Comparison of ENCODE assay signal across 10 mouse cellular contexts in the genomic region with DNA sequence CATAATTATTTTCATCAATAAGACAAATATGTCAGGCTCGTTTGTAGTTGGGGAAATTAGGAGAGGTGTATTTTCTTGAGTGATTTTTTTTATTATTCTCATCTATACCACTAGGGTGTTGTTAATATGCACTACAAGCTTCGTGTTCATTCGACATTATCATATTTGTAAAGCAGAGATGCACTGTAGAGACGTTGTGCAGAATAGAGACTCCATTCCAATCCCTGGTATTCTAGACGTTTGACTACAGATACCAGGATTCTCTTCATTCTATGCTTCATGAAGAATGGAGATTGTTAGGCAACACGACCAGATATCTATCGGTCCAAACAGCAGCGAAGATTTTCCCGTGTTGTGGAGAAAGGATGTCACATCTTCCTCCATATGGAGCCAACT.
A peak's percentile ranks its signal among the peaks of the same experiment; 100 is the strongest.
DNase-seq lines count a peak whose midpoint lies in the region; ATAC-seq lines count a peak whose summit lies in the region.
"Had no signal": no experiment of that assay in that cellular context is flagged by ENCODE, and none has a peak within 500 bp of the region (broad histone marks: within the 10 kb centered on the region; RNA-seq: fewer than 3 reads in every experiment).

No protein-coding gene starts in this region.

- no peak for DNase-seq in forebrain, embryonic 11.5 days (ENCODE audit: low spot score)
- DNase-seq in forebrain, embryonic 10.5 days (ENCODE audit: extremely low spot score, low spot score), result no peak
- no peak for DNase-seq in urinary bladder, postnatal 14 days (ENCODE audit: low spot score)
- DNase-seq in cerebellum, postnatal 10 days, result no peak
- DNase-seq: thymus, postnatal 25 days had no signal

- no peaks in the 10 kb centered on the region for H3K9me3 ChIP-seq in forebrain, embryonic 11.5 days (ENCODE audit: control insufficient read depth, low read length)
- H3K9me3 ChIP-seq in forebrain, embryonic 10.5 days, result no peaks in the 10 kb centered on the region
- no peaks in the 10 kb centered on the region for H3K9me3 ChIP-seq in embryonic facial prominence, embryonic 13.5 days
- no peaks in the 10 kb centered on the region for H3K9me3 ChIP-seq in hindbrain, embryonic 12.5 days (replicated peaks)
- H3K9me3 ChIP-seq in midbrain, embryonic 12.5 days, result no peaks in the 10 kb centered on the region
- H3K9me3 ChIP-seq: lung, embryonic 15.5 days had no signal

- no peaks in the 10 kb centered on the region for H3K27me3 ChIP-seq in forebrain, embryonic 11.5 days (ENCODE audit: control insufficient read depth, insufficient read depth, low read length)
- no peaks in the 10 kb centered on the region for H3K27me3 ChIP-seq in forebrain, embryonic 10.5 days (ENCODE audit: poor library complexity, severe bottlenecking)
- H3K27me3 ChIP-seq in embryonic facial prominence, embryonic 13.5 days, result no peaks in the 10 kb centered on the region
- H3K27me3 ChIP-seq in hindbrain, embryonic 12.5 days, result no peaks in the 10 kb centered on the region
- H3K27me3 ChIP-seq in midbrain, embryonic 12.5 days, result no peaks in the 10 kb centered on the region
- H3K27me3 ChIP-seq: lung, embryonic 15.5 days had no signal

- H3K4me2 ChIP-seq in forebrain, embryonic 11.5 days (ENCODE audit: low read depth, low read length, severe bottlenecking), result no peak overlapping the region
- H3K4me2 ChIP-seq in embryonic facial prominence, embryonic 13.5 days, result peak overlapping the region; percentile 52; the same call in 1 of the 2 replicates
- no peak overlapping the region; the same call in 1 of the 2 replicates for H3K4me2 ChIP-seq in hindbrain, embryonic 12.5 days (replicated peaks)
- H3K4me2 ChIP-seq in midbrain, embryonic 12.5 days (replicated peaks), result peak overlapping the region; percentile 53; the same call in 1 of the 2 replicates

- H3K9ac ChIP-seq in forebrain, embryonic 11.5 days (ENCODE audit: low read length), result no peak overlapping the region
- no peak overlapping the region for H3K9ac ChIP-seq in embryonic facial prominence, embryonic 13.5 days
- H3K9ac ChIP-seq in hindbrain, embryonic 12.5 days, result no peak overlapping the region
- H3K9ac ChIP-seq in midbrain, embryonic 12.5 days (replicated peaks), result no peak overlapping the region
- H3K9ac ChIP-seq: lung, embryonic 15.5 days had no signal

- WGBS in forebrain, embryonic 11.5 days, result 30% methylated on average over 9 of the region's 9 CpGs
- 32% methylated on average over 9 of the region's 9 CpGs for WGBS in forebrain, embryonic 10.5 days
- WGBS in embryonic facial prominence, embryonic 13.5 days, result 27% methylated on average over 9 of the region's 9 CpGs
- 30% methylated on average over 9 of the region's 9 CpGs for WGBS in hindbrain, embryonic 12.5 days
- 31% methylated on average over 9 of the region's 9 CpGs for WGBS in midbrain, embryonic 12.5 days

- no peaks in the 10 kb centered on the region for H3K4me1 ChIP-seq in forebrain, embryonic 11.5 days (replicated peaks; ENCODE audit: control insufficient read depth, insufficient read depth, low read length)
- peaks cover 8% of the 10 kb centered on the region for H3K4me1 ChIP-seq in forebrain, embryonic 10.5 days
- peaks cover 4% of the 10 kb centered on the region; the same call in 1 of the 2 replicates for H3K4me1 ChIP-seq in embryonic facial prominence, embryonic 13.5 days
- peaks cover 7% of the 10 kb centered on the region; the same call in 1 of the 2 replicates for H3K4me1 ChIP-seq in hindbrain, embryonic 12.5 days
- H3K4me1 ChIP-seq in midbrain, embryonic 12.5 days, result peaks cover 7% of the 10 kb centered on the region; the same call in 1 of the 2 replicates
- H3K4me1 ChIP-seq: lung, embryonic 15.5 days had no signal

- no peak overlapping the region for H3K27ac ChIP-seq in forebrain, embryonic 11.5 days (ENCODE audit: low read depth, low read length)
- H3K27ac ChIP-seq in forebrain, embryonic 10.5 days, result no peak overlapping the region
- H3K27ac ChIP-seq in embryonic facial prominence, embryonic 13.5 days, result no peak overlapping the region
- no peak overlapping the region for H3K27ac ChIP-seq in hindbrain, embryonic 12.5 days
- H3K27ac ChIP-seq in midbrain, embryonic 12.5 days (replicated peaks), result no peak overlapping the region
- H3K27ac ChIP-seq: lung, embryonic 15.5 days had no signal

- no peaks in the 10 kb centered on the region for H3K36me3 ChIP-seq in forebrain, embryonic 11.5 days (ENCODE audit: control insufficient read depth, insufficient read depth, low read length)
- no peaks in the 10 kb centered on the region for H3K36me3 ChIP-seq in forebrain, embryonic 10.5 days (replicated peaks)
- H3K36me3 ChIP-seq in embryonic facial prominence, embryonic 13.5 days, result no peaks in the 10 kb centered on the region
- H3K36me3 ChIP-seq in hindbrain, embryonic 12.5 days, result no peaks in the 10 kb centered on the region
- H3K36me3 ChIP-seq in midbrain, embryonic 12.5 days, result no peaks in the 10 kb centered on the region
- H3K36me3 ChIP-seq: lung, embryonic 15.5 days had no signal

- peak; percentile 24; the same call in 1 of the 2 replicates for ATAC-seq in forebrain, embryonic 11.5 days (replicated peaks; ENCODE audit: low FRiP score)
- ATAC-seq in embryonic facial prominence, embryonic 13.5 days (ENCODE audit: insufficient number of reproducible peaks, insufficient read depth, low FRiP score, low TSS enrichment, low read depth), result no peak
- 0 out of 2 replicates have a peak, but pooled peaks have one; percentile 32 for ATAC-seq in hindbrain, embryonic 12.5 days (ENCODE audit: low FRiP score)
- peak; percentile 56 for ATAC-seq in midbrain, embryonic 12.5 days (ENCODE audit: low FRiP score, low read depth)
- no peak for ATAC-seq in erythroid progenitor cell, adult 5-6 weeks (replicated peaks; ENCODE audit: low FRiP score, poor library complexity, severe bottlenecking)

- no peak overlapping the region for H3K4me3 ChIP-seq in forebrain, embryonic 11.5 days (ENCODE audit: low read depth, low read length)
- no peak overlapping the region for H3K4me3 ChIP-seq in forebrain, embryonic 10.5 days
- H3K4me3 ChIP-seq in embryonic facial prominence, embryonic 13.5 days, result no peak overlapping the region; the same call in 1 of the 2 replicates
- no peak overlapping the region for H3K4me3 ChIP-seq in hindbrain, embryonic 12.5 days
- no peak overlapping the region for H3K4me3 ChIP-seq in midbrain, embryonic 12.5 days
- H3K4me3 ChIP-seq: lung, embryonic 15.5 days had no signal

Comparison
In these comparisons a context has a peak if more than half of its experiments do, and no peak if none do; other contexts are left out.
1. ATAC-seq: peak in forebrain, embryonic 11.5 days (single experiment), hindbrain, embryonic 12.5 days (single experiment) and midbrain, embryonic 12.5 days (single experiment); none in embryonic facial prominence, embryonic 13.5 days (single experiment) and erythroid progenitor cell, adult 5-6 weeks (single experiment).
2. H3K4me2 ChIP-seq: peak in embryonic facial prominence, embryonic 13.5 days (single experiment) and midbrain, embryonic 12.5 days (single experiment); none in forebrain, embryonic 11.5 days (single experiment) and hindbrain, embryonic 12.5 days (single experiment).